Mouse (Mus musculus): ENCODE data around the gene Mdm2. TPM values are rescaled to one million over a fixed set of nuclear protein-coding genes. Genes with fewer than 3 reads are reported as not detected.
"Not testable (repeated sequence)": the region's sequence is repeated elsewhere in the genome, so short reads cannot be mapped to it uniquely, and the experiment has no call there.

Gene Mdm2
- polyA plus RNA-seq, 1 experiment: 39.2 TPM

GRCm38 (mm10) chr10:117748276-117749049 lies 37.9 kb upstream of the Mdm2 start:
- no peak overlapping the region for H3K27ac ChIP-seq (ENCODE audit: insufficient read depth, low read depth, low read length)
- H3K4me1 ChIP-seq (ENCODE audit: control insufficient read depth, insufficient read depth, insufficient read length, low read length): no peaks in the 10 kb centered on the region
- TF ChIP-seq CTCF (IDR thresholded peaks at IDR 0.05; ENCODE audit: extremely low read depth, insufficient read length, insufficient replicate concordance, low read depth, low read length) (no peak), POLR2A (IDR thresholded peaks at IDR 0.05; ENCODE audit: low read depth, low read length) (no peak)
- H3K36me3 ChIP-seq (ENCODE audit: control insufficient read depth, insufficient read depth, low read length): peaks cover 21% of the 10 kb centered on the region
- H3K4me3 ChIP-seq (ENCODE audit: low read depth, low read length): no peak overlapping the region
- WGBS: 86% methylated on average over 10 of the region's 10 CpGs
- no peaks in the 10 kb centered on the region for H3K27me3 ChIP-seq (ENCODE audit: control insufficient read depth, insufficient read depth, low read length)

- 92% methylated on average over 7 of the region's 7 CpGs for WGBS
- Histone ChIP-seq H3K36me3 (ENCODE audit: control insufficient read depth, insufficient read depth, low read length) (peaks cover 21% of the 10 kb centered on the region), H3K27me3 (ENCODE audit: control insufficient read depth, insufficient read depth, low read length) (no peaks in the 10 kb centered on the region), H3K4me1 (ENCODE audit: control insufficient read depth, insufficient read depth, insufficient read length, low read length) (no peaks in the 10 kb centered on the region), H3K4me3 (ENCODE audit: low read depth, low read length) (no peak overlapping the region), H3K27ac (ENCODE audit: insufficient read depth, low read depth, low read length) (peak overlapping the region; percentile 34; the same call in 1 of the 2 replicates)
- no peak for TF ChIP-seq POLR2A (IDR thresholded peaks at IDR 0.05; ENCODE audit: low read depth, low read length)
- no peak for TF ChIP-seq CTCF (IDR thresholded peaks at IDR 0.05; ENCODE audit: extremely low read depth, insufficient read length, insufficient replicate concordance, low read depth, low read length)
These were observed 37.2 kb upstream of the Mdm2 start for GRCm38 (mm10) chr10:117747711-117748110.

GRCm38 (mm10) chr10:117746297-117746883 lies 35.8 kb upstream of the Mdm2 start, which contains the start of gene Slc35e3:
Gene Slc35e3, minus strand, starts transcription at chr10:117746365.
- peak within 1 kb of the TSS; percentile 55 for H3K4me3 ChIP-seq (ENCODE audit: low read depth, low read length)
- no peaks in the 10 kb centered on the region for H3K4me1 ChIP-seq (ENCODE audit: control insufficient read depth, insufficient read depth, insufficient read length, low read length)
- no peak for TF ChIP-seq POLR2A (IDR thresholded peaks at IDR 0.05; ENCODE audit: low read depth, low read length)
- no peak for TF ChIP-seq CTCF (IDR thresholded peaks at IDR 0.05; ENCODE audit: extremely low read depth, insufficient read length, insufficient replicate concordance, low read depth, low read length)
- 14% methylated on average over 45 of the region's 46 CpGs for WGBS
- no peaks in the 10 kb centered on the region for H3K27me3 ChIP-seq (ENCODE audit: control insufficient read depth, insufficient read depth, low read length)
- peaks cover 14% of the 10 kb centered on the region for H3K36me3 ChIP-seq (ENCODE audit: control insufficient read depth, insufficient read depth, low read length)
- peak within 1 kb of the TSS; percentile 42; the same call in 1 of the 2 replicates for H3K27ac ChIP-seq (ENCODE audit: insufficient read depth, low read depth, low read length)

GRCm38 (mm10) chr10:117745570-117746296 lies 35.2 kb upstream of the Mdm2 start:
- 2% methylated on average over 14 of the region's 46 CpGs for WGBS

DNA sequence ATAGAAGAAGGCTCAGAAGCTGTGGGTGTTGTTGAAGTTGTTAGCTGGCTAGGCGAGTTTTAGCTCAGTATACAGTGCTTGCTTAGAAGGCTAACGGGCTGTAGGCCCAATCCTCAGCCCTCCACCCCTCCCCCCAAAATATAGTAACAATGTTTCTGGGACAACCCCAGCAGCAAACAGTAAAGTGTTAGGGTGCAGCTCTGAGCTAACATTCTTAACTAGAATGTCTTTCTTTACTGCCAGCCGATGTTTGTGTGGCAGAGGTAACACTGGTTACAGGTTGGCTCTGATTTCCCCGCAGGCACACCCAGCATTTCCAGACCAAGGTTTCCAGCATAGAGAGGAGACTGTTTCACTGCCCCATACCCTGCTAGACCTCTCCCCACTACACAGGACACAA lies 33.4 kb upstream of the Mdm2 start:
- H3K27me3 ChIP-seq (ENCODE audit: control insufficient read depth, insufficient read depth, low read length): no peaks in the 10 kb centered on the region
- H3K36me3 ChIP-seq (ENCODE audit: control insufficient read depth, insufficient read depth, low read length): no peaks in the 10 kb centered on the region; the same call in 1 of the 2 replicates
- H3K4me1 ChIP-seq (ENCODE audit: control insufficient read depth, insufficient read depth, insufficient read length, low read length): no peaks in the 10 kb centered on the region
- TF ChIP-seq POLR2A (IDR thresholded peaks at IDR 0.05; ENCODE audit: low read depth, low read length) (no peak), CTCF (IDR thresholded peaks at IDR 0.05; ENCODE audit: extremely low read depth, insufficient read length, insufficient replicate concordance, low read depth, low read length) (no peak)
- no peak overlapping the region for H3K4me3 ChIP-seq (ENCODE audit: low read depth, low read length)
- WGBS: 88% methylated on average over 4 of the region's 4 CpGs
- no peak overlapping the region for H3K27ac ChIP-seq (ENCODE audit: insufficient read depth, low read depth, low read length)

More at GRCm38 (mm10) chr10:117745570-117746296, 35.2 kb upstream of the Mdm2 start:
- H3K27me3 ChIP-seq (ENCODE audit: control insufficient read depth, insufficient read depth, low read length); H3K4me1 ChIP-seq (ENCODE audit: control insufficient read depth, insufficient read depth, insufficient read length, low read length); H3K36me3 ChIP-seq (ENCODE audit: control insufficient read depth, insufficient read depth, low read length): not testable (repeated sequence)
- Histone ChIP-seq H3K4me3 (ENCODE audit: low read depth, low read length) (peak overlapping the region; percentile 55), H3K27ac (ENCODE audit: insufficient read depth, low read depth, low read length) (peak overlapping the region; percentile 14; the same call in 1 of the 2 replicates)

- TF ChIP-seq POLR2A (IDR thresholded peaks at IDR 0.05; ENCODE audit: low read depth, low read length) (no peak), CTCF (IDR thresholded peaks at IDR 0.05; ENCODE audit: extremely low read depth, insufficient read length, insufficient replicate concordance, low read depth, low read length) (no peak)
These were observed 32.6 kb upstream of the Mdm2 start for GRCm38 (mm10) chr10:117743182-117743581.

GRCm38 (mm10) chr10:117742618-117743017 lies 32.1 kb upstream of the Mdm2 start:
- H3K27ac ChIP-seq (ENCODE audit: insufficient read depth, low read depth, low read length): no peak overlapping the region
- 91% methylated on average over 4 of the region's 4 CpGs for WGBS
- no peak overlapping the region for H3K4me3 ChIP-seq (ENCODE audit: low read depth, low read length)
- H3K27me3 ChIP-seq (ENCODE audit: control insufficient read depth, insufficient read depth, low read length): no peaks in the 10 kb centered on the region
- no peaks in the 10 kb centered on the region; the same call in 1 of the 2 replicates for H3K36me3 ChIP-seq (ENCODE audit: control insufficient read depth, insufficient read depth, low read length)
- TF ChIP-seq POLR2A (IDR thresholded peaks at IDR 0.05; ENCODE audit: low read depth, low read length) (no peak), CTCF (IDR thresholded peaks at IDR 0.05; ENCODE audit: extremely low read depth, insufficient read length, insufficient replicate concordance, low read depth, low read length) (no peak)
- H3K4me1 ChIP-seq (ENCODE audit: control insufficient read depth, insufficient read depth, insufficient read length, low read length): peaks cover 7% of the 10 kb centered on the region; the same call in 1 of the 2 replicates

More at GRCm38 (mm10) chr10:117743182-117743581, 32.6 kb upstream of the Mdm2 start:
- Histone ChIP-seq H3K27me3 (ENCODE audit: control insufficient read depth, insufficient read depth, low read length) (no peaks in the 10 kb centered on the region), H3K4me3 (ENCODE audit: low read depth, low read length) (no peak overlapping the region), H3K36me3 (ENCODE audit: control insufficient read depth, insufficient read depth, low read length) (no peaks in the 10 kb centered on the region; the same call in 1 of the 2 replicates), H3K27ac (ENCODE audit: insufficient read depth, low read depth, low read length) (no peak overlapping the region), H3K4me1 (ENCODE audit: control insufficient read depth, insufficient read depth, insufficient read length, low read length) (peaks cover 5% of the 10 kb centered on the region; the same call in 1 of the 2 replicates)
- WGBS: 91% methylated on average over 2 of the region's 2 CpGs
